Comparison of ENCODE assay signal across 9 mouse cellular contexts in the genomic region with DNA sequence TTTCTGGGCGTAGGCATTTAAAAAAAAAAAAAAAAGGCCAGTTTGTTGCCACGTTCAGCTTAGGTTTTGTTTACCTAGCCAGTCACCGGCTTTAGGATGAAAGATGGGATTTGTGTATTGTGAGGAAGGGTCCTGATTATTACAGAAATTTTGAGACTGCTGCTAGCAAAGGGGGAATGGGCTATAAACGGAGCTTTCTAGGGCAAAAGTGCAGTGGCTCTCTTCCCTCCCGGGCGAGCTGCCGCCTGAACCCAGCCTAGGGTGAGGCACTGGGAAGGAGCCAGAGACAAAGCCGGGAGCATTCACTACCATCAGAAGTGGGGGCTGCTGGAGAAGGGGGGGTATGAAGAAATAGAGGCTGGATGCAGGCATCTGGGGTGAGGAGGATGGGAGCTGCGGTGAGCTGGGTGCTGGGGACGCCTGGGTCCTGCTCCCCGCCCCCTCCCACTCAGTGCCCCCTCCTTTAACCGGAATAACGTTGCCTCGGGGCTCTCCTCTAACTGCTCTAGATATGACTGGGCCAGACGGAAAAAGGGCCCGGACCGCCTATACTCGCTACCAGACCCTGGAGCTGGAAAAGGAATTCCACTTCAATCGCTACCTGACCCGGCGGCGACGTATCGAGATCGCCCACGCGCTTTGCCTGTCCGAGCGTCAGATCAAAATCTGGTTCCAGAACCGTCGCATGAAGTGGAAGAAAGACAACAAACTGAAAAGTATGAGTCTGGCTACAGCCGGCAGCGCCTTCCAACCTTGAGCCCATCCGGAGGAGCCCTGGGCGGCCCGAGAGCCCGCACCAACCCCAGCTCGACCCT. TPM values are rescaled to one million over a fixed set of nuclear protein-coding genes. Genes with fewer than 3 reads are reported as not detected.
DNase-seq lines count a peak whose midpoint lies in the region; ATAC-seq and TF ChIP-seq lines count a peak whose summit lies in the region.
"Had no signal": no experiment of that assay in that cellular context is flagged by ENCODE, and none has a peak within 500 bp of the region (broad histone marks: within the 10 kb centered on the region; RNA-seq: fewer than 3 reads in every experiment).

No protein-coding gene starts in this region.

- no peaks in the 10 kb centered on the region for H3K36me3 ChIP-seq in testis, adult 2 months (ENCODE audit: control insufficient read depth, insufficient read depth, low read length)
- H3K36me3 ChIP-seq in liver, embryonic 12.5 days, result no peaks in the 10 kb centered on the region
- H3K36me3 ChIP-seq in forebrain, embryonic 14.5 days (ENCODE audit: control insufficient read depth, insufficient read depth, low read length), result no peaks in the 10 kb centered on the region

- no peak for ATAC-seq in liver, embryonic 12.5 days
- ATAC-seq in megakaryocyte progenitor cell, adult 5-6 weeks (replicated peaks; ENCODE audit: poor library complexity), result no peak
- no peak for ATAC-seq in forebrain, embryonic 14.5 days

- no peak for TF ChIP-seq POLR2A in testis, adult 2 months (IDR thresholded peaks at IDR 0.05; ENCODE audit: control insufficient read depth, low read depth, low read length)

- intact Hi-C loops in left cerebral cortex, adult 2 months (cut with DNase I), result no loop called here

- H3K4me2 ChIP-seq in liver, embryonic 12.5 days, result peak overlapping the region; percentile 58
- H3K4me2 ChIP-seq in forebrain, embryonic 14.5 days (ENCODE audit: low read length), result no peak overlapping the region

- peaks cover 18% of the 10 kb centered on the region for H3K27me3 ChIP-seq in testis, adult 2 months (ENCODE audit: control insufficient read depth, insufficient read depth, low read length)
- peaks cover 100% of the 10 kb centered on the region for H3K27me3 ChIP-seq in liver, embryonic 12.5 days (replicated peaks)
- H3K27me3 ChIP-seq in forebrain, embryonic 14.5 days (replicated peaks; ENCODE audit: control insufficient read depth, insufficient read depth, low read length), result peaks cover 99% of the 10 kb centered on the region

- H3K4me3 ChIP-seq in testis, adult 2 months (ENCODE audit: control insufficient read depth, low read depth, low read length), result peak overlapping the region; percentile 26; the same call in 1 of the 2 replicates
- peak overlapping the region; percentile 27 for H3K4me3 ChIP-seq in liver, embryonic 12.5 days
- no peak overlapping the region for H3K4me3 ChIP-seq in forebrain, embryonic 14.5 days (ENCODE audit: low read depth, low read length)
- H3K4me3 ChIP-seq in left cerebral cortex, adult 2 months, result no peak overlapping the region

- H3K9me3 ChIP-seq in liver, embryonic 12.5 days (replicated peaks), result no peaks in the 10 kb centered on the region
- H3K9me3 ChIP-seq in forebrain, embryonic 14.5 days (replicated peaks; ENCODE audit: control insufficient read depth, low read length), result no peaks in the 10 kb centered on the region

- no peak for TF ChIP-seq CTCF in testis, adult 2 months (IDR thresholded peaks at IDR 0.05; ENCODE audit: control insufficient read depth, insufficient read depth, insufficient replicate concordance, low read depth, low read length)
- TF ChIP-seq CTCF in left cerebral cortex, adult 2 months (IDR thresholded peaks at IDR 0.05), result no peak

- no peak overlapping the region for H3K9ac ChIP-seq in liver, embryonic 12.5 days
- H3K9ac ChIP-seq in forebrain, embryonic 14.5 days (ENCODE audit: low read length), result no peak overlapping the region

- peaks cover 32% of the 10 kb centered on the region for H3K4me1 ChIP-seq in testis, adult 2 months (ENCODE audit: control insufficient read depth, insufficient read depth, low read length)
- H3K4me1 ChIP-seq in liver, embryonic 12.5 days, result 0 out of 2 replicates have a peak, but pooled peaks cover 7% of the 10 kb centered on the region
- no peaks in the 10 kb centered on the region for H3K4me1 ChIP-seq in forebrain, embryonic 14.5 days (ENCODE audit: control insufficient read depth, insufficient read depth, low read length)

- peak; percentile 54 for DNase-seq in embryo, embryonic 10 days (ENCODE audit: low spot score)
- DNase-seq in embryo, embryonic 10.5 days (ENCODE audit: low spot score), result no peak
- no peak for DNase-seq in testis, postnatal 14 days (ENCODE audit: low spot score)
- DNase-seq in forebrain, embryonic 14.5 days (ENCODE audit: low spot score), result no peak
- DNase-seq in left cerebral cortex, adult 2 months (ENCODE audit: extremely low spot score in 1 of 2, low spot score in 2 of 2), result no peak
- DNase-seq: thymus, postnatal 4 days had no signal

- no peak overlapping the region for H3K27ac ChIP-seq in testis, adult 2 months (ENCODE audit: control insufficient read depth, insufficient read depth, low read depth, low read length)
- H3K27ac ChIP-seq in liver, embryonic 12.5 days, result no peak overlapping the region
- H3K27ac ChIP-seq in forebrain, embryonic 14.5 days (ENCODE audit: low read depth, low read length), result no peak overlapping the region
- H3K27ac ChIP-seq in left cerebral cortex, adult 2 months, result no peak overlapping the region

- WGBS in liver, embryonic 12.5 days (ENCODE audit: insufficient replicate concordance), result 4% methylated on average over 38 of the region's 38 CpGs
- 1% methylated on average over 38 of the region's 38 CpGs for WGBS in forebrain, embryonic 14.5 days

RNA-seq across cellular contexts. Expression of gene Hoxb5, which starts 1.5 kb away (rescaled TPM):
- 0.14 and 0.67 TPM in 2 replicates for polyA plus RNA-seq in testis, adult 2 months (2012; rRNA removed)
- 1.3 and 1.5 TPM in 2 replicates for polyA plus RNA-seq in liver, embryonic 12.5 days (2016; fragmentation: Nextera tagmentation; extraction: Ambion mirVana)
- 0.07 and 0.44 TPM in 2 replicates for total RNA-seq in megakaryocyte progenitor cell, adult 5-6 weeks (2015)
- total RNA-seq in megakaryocyte progenitor cell, adult 5-6 weeks (2017), result 0.14 TPM in 1 of 2 replicates, not detected in the other
- polyA plus RNA-seq in forebrain, embryonic 14.5 days (2014; fragmentation: Nextera tagmentation; extraction: Ambion mirVana), result 0.15 TPM in 1 of 2 replicates, not detected in the other
- not detected for total RNA-seq in left cerebral cortex, adult 2 months (2021)

RNA-seq across cellular contexts. Expression of gene Hoxb6, which starts 12.3 kb away (rescaled TPM):
- 0.15 and 3.4 TPM in 2 replicates for polyA plus RNA-seq in testis, adult 2 months (2012; rRNA removed)
- polyA plus RNA-seq in liver, embryonic 12.5 days (2016; fragmentation: Nextera tagmentation; extraction: Ambion mirVana), result 0.30 TPM in 2 replicates
- not detected in 2 replicates for total RNA-seq in megakaryocyte progenitor cell, adult 5-6 weeks (2015)
- 0.30 TPM in 1 of 2 replicates, not detected in the other for total RNA-seq in megakaryocyte progenitor cell, adult 5-6 weeks (2017)
- not detected in 2 replicates for polyA plus RNA-seq in forebrain, embryonic 14.5 days (2014; fragmentation: Nextera tagmentation; extraction: Ambion mirVana)
- total RNA-seq in left cerebral cortex, adult 2 months (2021), result not detected

RNA-seq across cellular contexts. Expression of gene Hoxb4, which starts 13.5 kb away (rescaled TPM):
- 0.07 and 1.3 TPM in 2 replicates for polyA plus RNA-seq in testis, adult 2 months (2012; rRNA removed)
- 0.62 and 0.66 TPM in 2 replicates for polyA plus RNA-seq in liver, embryonic 12.5 days (2016; fragmentation: Nextera tagmentation; extraction: Ambion mirVana)
- 1.7 and 2.7 TPM in 2 replicates for total RNA-seq in megakaryocyte progenitor cell, adult 5-6 weeks (2015)
- 1.5 and 2.2 TPM in 2 replicates for total RNA-seq in megakaryocyte progenitor cell, adult 5-6 weeks (2017)
- polyA plus RNA-seq in forebrain, embryonic 14.5 days (2014; fragmentation: Nextera tagmentation; extraction: Ambion mirVana), result not detected in 2 replicates
- total RNA-seq in left cerebral cortex, adult 2 months (2021), result not detected

RNA-seq across cellular contexts. Expression of gene Hoxb7, which starts 18.2 kb away (rescaled TPM):
- polyA plus RNA-seq in testis, adult 2 months (2012; rRNA removed), result 1.6 TPM in 1 of 2 replicates, not detected in the other
- polyA plus RNA-seq in liver, embryonic 12.5 days (2016; fragmentation: Nextera tagmentation; extraction: Ambion mirVana), result 0.18 and 0.37 TPM in 2 replicates
- total RNA-seq in megakaryocyte progenitor cell, adult 5-6 weeks (2015), result not detected in 2 replicates
- not detected in 2 replicates for total RNA-seq in megakaryocyte progenitor cell, adult 5-6 weeks (2017)
- polyA plus RNA-seq in forebrain, embryonic 14.5 days (2014; fragmentation: Nextera tagmentation; extraction: Ambion mirVana), result not detected in 2 replicates
- not detected for total RNA-seq in left cerebral cortex, adult 2 months (2021)

RNA-seq across cellular contexts. Expression of gene Hoxb3, which starts 18.5 kb away (rescaled TPM):
- polyA plus RNA-seq in testis, adult 2 months (2012; rRNA removed), result 5.6 and 6.7 TPM in 2 replicates
- 0.31 and 0.36 TPM in 2 replicates for polyA plus RNA-seq in liver, embryonic 12.5 days (2016; fragmentation: Nextera tagmentation; extraction: Ambion mirVana)
- total RNA-seq in megakaryocyte progenitor cell, adult 5-6 weeks (2015), result 1.2 and 1.6 TPM in 2 replicates
- 0.83 and 1.3 TPM in 2 replicates for total RNA-seq in megakaryocyte progenitor cell, adult 5-6 weeks (2017)
- not detected in 2 replicates for polyA plus RNA-seq in forebrain, embryonic 14.5 days (2014; fragmentation: Nextera tagmentation; extraction: Ambion mirVana)
- not detected for total RNA-seq in left cerebral cortex, adult 2 months (2021)

Comparison
In these comparisons a context has a peak if more than half of its experiments do, and no peak if none do; other contexts are left out.
1. H3K4me3 ChIP-seq: peak in testis, adult 2 months (single experiment) and liver, embryonic 12.5 days (single experiment); none in forebrain, embryonic 14.5 days (single experiment) and left cerebral cortex, adult 2 months (single experiment).